Comparison of ENCODE assay signal across 7 mouse cellular contexts in genomic region chr11:90019161-90019560, GRCm38 (mm10). TPM values are rescaled to one million over a fixed set of nuclear protein-coding genes. Genes with fewer than 3 reads are reported as not detected.
DNase-seq lines count a peak whose midpoint lies in the region; ATAC-seq and TF ChIP-seq lines count a peak whose summit lies in the region.

No protein-coding gene starts in this region.

- H3K4me3 ChIP-seq in heart, embryonic 10.5 days = no peak overlapping the region
- no peak overlapping the region for H3K4me3 ChIP-seq in lung, postnatal 0 days (ENCODE audit: low read depth, low read length)

- no peak overlapping the region for H3K4me2 ChIP-seq in lung, postnatal 0 days (replicated peaks; ENCODE audit: low read depth, low read length)

- no peak for ATAC-seq in lung, postnatal 0 days

- no peak overlapping the region for H3K27ac ChIP-seq in heart, embryonic 10.5 days
- no peak overlapping the region for H3K27ac ChIP-seq in lung, postnatal 0 days (ENCODE audit: low read length)

- no peaks in the 10 kb centered on the region for H3K4me1 ChIP-seq in heart, embryonic 10.5 days
- H3K4me1 ChIP-seq in lung, postnatal 0 days (ENCODE audit: insufficient read depth, low read depth, low read length) = no peaks in the 10 kb centered on the region

- no peak overlapping the region for H3K9ac ChIP-seq in lung, postnatal 0 days (replicated peaks; ENCODE audit: low read depth)

- peak; percentile 87 for TF ChIP-seq CTCF in lung, postnatal 0 days (IDR thresholded peaks at IDR 0.05)

- TF ChIP-seq EP300 in lung, postnatal 0 days (IDR thresholded peaks at IDR 0.05) = no peak

- peak; percentile 33 to 49 for DNase-seq in heart, postnatal 36 days
- no peak for DNase-seq in heart, embryonic 10.5 days (ENCODE audit: low spot score)
- peak; percentile 40 for DNase-seq in thymus, postnatal 0 days (ENCODE audit: low spot score)
- no peak for DNase-seq in thymus, postnatal 25 days
- peak; percentile 50 for DNase-seq in c-Kit-positive CD71-negative TER-119-negative erythroid progenitor cells, embryonic 14.5 days (ENCODE audit: low read depth)
- DNase-seq in lung, postnatal 0 days (ENCODE audit: low spot score) = peak; percentile 72
- DNase-seq in ovary, adult 18-20 months (ENCODE audit: low spot score) = no peak

- no peaks in the 10 kb centered on the region for H3K36me3 ChIP-seq in heart, embryonic 10.5 days
- no peaks in the 10 kb centered on the region for H3K36me3 ChIP-seq in lung, postnatal 0 days (ENCODE audit: insufficient read depth, low read length)

- WGBS in heart, embryonic 10.5 days = 21% methylated on average over 7 of the region's 7 CpGs
- WGBS in lung, postnatal 0 days = 14% methylated on average over 7 of the region's 7 CpGs

- no peaks in the 10 kb centered on the region for H3K9me3 ChIP-seq in heart, embryonic 10.5 days
- H3K9me3 ChIP-seq in lung, postnatal 0 days (ENCODE audit: low read length) = no peaks in the 10 kb centered on the region

- intact Hi-C loops in heart, postnatal 36 days (cut with DNase I) = loop anchor here (1.0 kb wide), 2 partner anchors 30 to 150 kb away; no protein-coding TSS in a partner anchor

- peaks cover 4% of the 10 kb centered on the region; the same call in 1 of the 2 replicates for H3K27me3 ChIP-seq in heart, embryonic 10.5 days (ENCODE audit: insufficient read depth, poor library complexity, severe bottlenecking)
- no peaks in the 10 kb centered on the region for H3K27me3 ChIP-seq in lung, postnatal 0 days (replicated peaks; ENCODE audit: insufficient read depth, low read length)

RNA-seq across cellular contexts. Expression of gene Tmem100, which starts 11.0 kb away (rescaled TPM):
- total RNA-seq in heart, postnatal 36 days (2021) = 10 to 100 TPM; 13.2 to 22.4 TPM
- polyA plus RNA-seq in heart, embryonic 10.5 days (2016; fragmentation: Nextera tagmentation; extraction: Ambion mirVana) = 13.6 and 14.1 TPM in 2 replicates
- 3.8 and 4.8 TPM in 2 replicates for polyA plus RNA-seq in thymus, postnatal 0 days (2015; fragmentation: Nextera tagmentation; extraction: Ambion mirVana)
- polyA plus RNA-seq in lung, postnatal 0 days (2015; fragmentation: Nextera tagmentation; extraction: Ambion mirVana) = 266 and 283 TPM in 2 replicates

RNA-seq across cellular contexts. Expression of gene Pctp, which starts 16.5 kb away (rescaled TPM):
- total RNA-seq in heart, postnatal 36 days (2021) = 1 to 10 TPM; 3.5 to 4.2 TPM
- polyA plus RNA-seq in heart, embryonic 10.5 days (2016; fragmentation: Nextera tagmentation; extraction: Ambion mirVana) = 26.2 and 28.5 TPM in 2 replicates
- 5.0 and 5.1 TPM in 2 replicates for polyA plus RNA-seq in thymus, postnatal 0 days (2015; fragmentation: Nextera tagmentation; extraction: Ambion mirVana)
- 11.0 and 11.5 TPM in 2 replicates for polyA plus RNA-seq in lung, postnatal 0 days (2015; fragmentation: Nextera tagmentation; extraction: Ambion mirVana)

Comparison
In these comparisons a context has a peak if more than half of its experiments do, and no peak if none do; other contexts are left out.
1. DNase-seq: peak in heart, postnatal 36 days (2 of 2), thymus, postnatal 0 days (single experiment), c-Kit-positive CD71-negative TER-119-negative erythroid progenitor cells, embryonic 14.5 days (single experiment) and lung, postnatal 0 days (single experiment); none in heart, embryonic 10.5 days (single experiment), thymus, postnatal 25 days (single experiment) and ovary, adult 18-20 months (single experiment).
2. RNA of gene Tmem100, which starts 11.0 kb away (polyA plus RNA-seq): 266 to 283 TPM in lung, postnatal 0 days; 13.6 to 14.1 TPM in heart, embryonic 10.5 days and 3.8 to 4.8 TPM in thymus, postnatal 0 days; every median in the first group is over 10 times any median in the second.